Mouse (Mus musculus) midbrain, embryonic 11.5 days (tissue): Measurements from ENCODE around the gene Casp6. TPM values are rescaled to one million over a fixed set of nuclear protein-coding genes. Genes with fewer than 3 reads are reported as not detected.
A peak's percentile ranks its signal among the peaks of the same experiment; 100 is the strongest.

Source experiments
- ATAC-seq: fragments of 200-750 bp; cut with Nextera tagmentation; 2 replicates; pipeline ENCODE4 v1.8.0; 2017; ENCODE audit warnings: moderate TSS enrichment, moderate library complexity; ENCODE audit not compliant: low FRiP score
- DNase-seq: peaks from one replicate; pipeline ENCODE4 v3.0.0; 2015; ENCODE audit warnings: low spot score; ENCODE audit errors: missing footprints
- H3K27ac ChIP-seq: fragments of 300-500 bp; sonication (generic); 2 replicates; pipeline ENCODE4 v1.5.1; 2014; ENCODE audit warnings: low read depth, low read length
- H3K27me3 ChIP-seq: fragments of 300-500 bp; sonication (generic); 2 replicates; pipeline ENCODE4 v1.6.1; 2014; ENCODE audit warnings: mild to moderate bottlenecking, low read length, moderate library complexity, mixed read lengths; ENCODE audit not compliant: control insufficient read depth, insufficient read depth
- H3K36me3 ChIP-seq: fragments of 300-500 bp; sonication (generic); 2 replicates; pipeline ENCODE4 v1.6.1; 2014; ENCODE audit warnings: mild to moderate bottlenecking, low read length, moderate library complexity, mixed read lengths; ENCODE audit not compliant: control insufficient read depth, insufficient read depth
- H3K4me1 ChIP-seq: fragments of 300-500 bp; sonication (generic); 2 replicates; pipeline ENCODE4 v1.6.1; 2014; ENCODE audit warnings: low read length; ENCODE audit not compliant: control insufficient read depth, insufficient read depth
- H3K4me2 ChIP-seq: fragments of 300-500 bp; sonication (generic); 2 replicates; pipeline ENCODE4 v1.6.1; 2014; ENCODE audit warnings: mild to moderate bottlenecking, moderate library complexity
- H3K4me3 ChIP-seq: fragments of 300-500 bp; sonication (generic); 2 replicates; pipeline ENCODE4 v1.5.1; 2014; ENCODE audit warnings: low read depth, low read length
- H3K9ac ChIP-seq: fragments of 300-500 bp; sonication (generic); 2 replicates; pipeline ENCODE4 v1.6.1; 2014; ENCODE audit warnings: low read length
- H3K9me3 ChIP-seq: fragments of 300-500 bp; sonication (generic); 2 replicates; pipeline ENCODE4 v1.6.1; 2016; ENCODE audit warnings: low read length; ENCODE audit not compliant: control insufficient read depth
- WGBS: fragments of 180-500 bp; shearing (Covaris S2); extraction: QIAGEN DNeasy Blood & Tissue Kit; methylation state at CpG from one replicate; pipeline ENCODE4 v1.1.7; 2014; 5-methylcytosine and 5-hydroxymethylcytosine counted together
- polyA plus RNA-seq: library from polyadenylated mRNA; unstranded; fragments of >200 nt; fragmentation: Nextera tagmentation; extraction: Ambion mirVana; gene quantifications from 2 replicates; pipeline ENCODE4 v1.2.1, GENCODE M21; 2014

The Casp6 gene
- 63.2 and 69.8 TPM in 2 replicates for polyA plus RNA-seq

GRCm38 (mm10) chr3:129901271-129901809 is at the start of gene Casp6:
TSS of gene Casp6 (plus strand) at chr3:129901425.
- Histone ChIP-seq H3K27ac (no peak within 1 kb of the TSS), H3K4me1 (peaks cover 3% of the 10 kb centered on the region; the same call in 1 of the 2 replicates), H3K9me3 (no peaks in the 10 kb centered on the region), H3K9ac (peak within 1 kb of the TSS; percentile 61), H3K36me3 (no peaks in the 10 kb centered on the region), H3K4me3 (peak within 1 kb of the TSS; percentile 51), H3K27me3 (no peaks in the 10 kb centered on the region), H3K4me2 (peak within 1 kb of the TSS; percentile 58)
- 0% methylated on average over 34 of the region's 34 CpGs for WGBS
- peak; percentile 97 for DNase-seq
- ATAC-seq: peak; percentile 97

DNA sequence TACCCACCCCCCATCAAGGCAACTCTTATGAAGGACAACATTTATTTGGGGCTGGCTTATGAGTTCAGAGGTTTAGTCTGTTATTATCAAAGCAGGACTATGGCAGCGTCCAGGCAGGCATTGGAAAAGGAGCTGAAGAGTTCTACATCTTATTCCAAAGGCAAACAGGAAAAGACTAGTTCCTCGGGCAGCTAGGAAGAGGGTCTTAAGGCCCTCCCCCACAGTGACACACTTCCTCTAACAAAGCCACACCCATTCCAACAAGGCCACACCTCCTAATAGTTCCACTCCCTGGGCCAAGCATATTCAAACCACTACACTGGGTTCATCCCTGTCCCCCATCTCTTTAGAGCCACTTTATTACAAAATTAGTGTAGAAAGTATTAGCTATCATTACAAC is 38.6 kb upstream of the Casp6 start:
- Histone ChIP-seq H3K4me1 (no peaks in the 10 kb centered on the region), H3K9me3 (peaks cover 3% of the 10 kb centered on the region; the same call in 1 of the 2 replicates), H3K4me3 (no peak overlapping the region), H3K36me3 (no peaks in the 10 kb centered on the region), H3K27ac (no peak overlapping the region), H3K4me2 (no peak overlapping the region), H3K9ac (no peak overlapping the region), H3K27me3 (no peaks in the 10 kb centered on the region)
- ATAC-seq (no peak), DNase-seq (no peak)
- WGBS: 81% methylated on average over 2 of the region's 2 CpGs

GRCm38 (mm10) chr3:129863698-129864097 is 37.5 kb upstream of the Casp6 start:
- Histone ChIP-seq H3K4me3 (no peak overlapping the region), H3K9me3 (no peaks in the 10 kb centered on the region), H3K4me1 (no peaks in the 10 kb centered on the region), H3K36me3 (no peaks in the 10 kb centered on the region), H3K4me2 (no peak overlapping the region), H3K27me3 (no peaks in the 10 kb centered on the region), H3K27ac (no peak overlapping the region), H3K9ac (no peak overlapping the region)
- WGBS: 49% methylated on average over 14 of the region's 14 CpGs
- ATAC-seq (no peak), DNase-seq (peak; percentile 90)

DNA sequence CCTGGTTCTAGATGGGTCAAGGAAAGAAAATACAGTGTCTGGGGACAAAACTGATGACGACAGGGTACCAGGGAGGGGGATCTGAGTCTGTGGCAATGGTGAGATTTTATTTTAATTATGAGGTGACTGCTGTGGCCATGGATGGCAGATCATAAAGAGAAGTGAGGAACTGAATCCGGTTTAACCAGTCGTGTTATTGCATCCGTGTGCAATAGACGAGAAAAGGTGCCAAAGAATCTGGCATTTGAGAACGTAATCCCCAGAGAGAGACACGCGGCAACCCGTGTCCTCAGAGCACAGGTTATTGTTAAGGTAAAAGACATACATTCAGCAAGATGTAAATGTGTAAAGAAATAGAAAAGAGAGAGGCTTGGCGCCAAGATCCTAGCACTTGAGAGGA is 23.9 kb upstream of the Casp6 start:
- Histone ChIP-seq H3K4me1 (peaks cover 4% of the 10 kb centered on the region; the same call in 1 of the 2 replicates), H3K9me3 (no peaks in the 10 kb centered on the region), H3K36me3 (no peaks in the 10 kb centered on the region), H3K27me3 (no peaks in the 10 kb centered on the region), H3K4me3 (no peak overlapping the region), H3K4me2 (no peak overlapping the region), H3K9ac (no peak overlapping the region), H3K27ac (no peak overlapping the region)
- WGBS: 90% methylated on average over 10 of the region's 10 CpGs
- ATAC-seq (no peak), DNase-seq (no peak)

DNA sequence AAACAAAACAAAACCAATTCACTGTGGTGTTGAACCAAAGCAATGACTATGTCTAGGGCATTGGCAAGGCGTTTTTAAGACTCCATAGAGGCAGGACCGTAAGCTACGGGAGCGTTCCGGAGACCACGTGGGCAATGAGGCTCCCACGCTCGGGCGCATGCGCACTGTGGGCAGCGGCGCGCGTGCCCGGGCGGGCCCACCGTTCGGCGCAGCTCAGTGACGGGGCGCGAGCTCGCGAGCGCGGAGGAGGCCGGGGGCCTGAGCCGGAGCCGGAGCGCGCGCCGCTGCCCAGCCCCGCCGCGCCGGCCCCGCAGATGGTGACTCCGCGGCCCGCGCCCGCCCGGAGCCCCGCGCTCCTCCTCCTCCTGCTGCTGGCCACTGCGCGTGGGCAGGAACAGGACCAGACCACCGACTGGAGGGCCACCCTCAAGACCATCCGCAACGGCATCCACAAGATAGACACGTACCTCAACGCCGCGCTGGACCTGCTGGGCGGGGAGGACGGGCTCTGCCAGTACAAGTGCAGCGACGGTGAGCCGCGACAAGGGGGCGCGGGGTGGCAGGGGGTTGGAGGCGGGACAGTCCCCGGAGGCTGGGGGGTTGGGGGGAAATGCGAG is 22.7 kb upstream of the Casp6 start, which contains the start of gene Pla2g12a:
Gene Pla2g12a, plus strand, starts transcription at position 202 of the 617 bp plus-strand sequence.
- 1% methylated on average over 58 of the region's 66 CpGs for WGBS
- H3K9ac ChIP-seq: peak within 1 kb of the TSS; percentile 71
- ATAC-seq: peak; percentile 94

DNA sequence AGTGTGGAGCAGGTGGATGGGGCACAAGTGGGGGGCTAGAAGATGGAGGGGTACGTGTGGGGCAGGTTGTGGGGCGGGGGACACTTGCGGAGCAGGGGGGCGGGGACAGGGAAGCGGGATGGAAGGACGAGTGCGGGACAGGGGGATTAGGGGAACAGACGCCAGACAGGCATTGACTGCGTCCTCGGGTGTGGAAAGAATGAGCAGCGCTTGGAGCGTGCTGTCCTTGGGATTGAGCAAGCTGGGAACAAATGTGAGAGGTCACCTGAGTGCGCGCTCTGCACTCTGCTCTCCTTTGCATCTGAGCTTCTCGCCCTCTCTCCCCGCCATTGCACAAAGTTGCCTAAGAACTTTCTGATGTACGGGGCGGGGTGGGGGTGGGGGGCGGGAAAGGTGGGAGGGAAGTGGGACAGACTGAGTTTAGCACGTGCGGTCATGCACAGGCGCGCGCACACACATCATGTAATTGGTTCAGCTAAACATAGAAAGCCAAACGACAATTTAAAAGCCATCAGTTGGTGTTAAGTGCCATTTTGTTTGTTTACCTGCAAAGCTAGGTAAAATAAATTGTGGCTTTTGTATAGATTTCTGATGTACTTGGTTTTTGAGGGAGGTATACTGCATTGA is 22.0 kb upstream of the Casp6 start:
- Histone ChIP-seq H3K4me1 (peaks cover 4% of the 10 kb centered on the region; the same call in 1 of the 2 replicates), H3K27ac (no peak overlapping the region), H3K9me3 (no peaks in the 10 kb centered on the region), H3K36me3 (no peaks in the 10 kb centered on the region), H3K27me3 (no peaks in the 10 kb centered on the region), H3K4me3 (peak overlapping the region; percentile 68), H3K9ac (peak overlapping the region; percentile 71), H3K4me2 (peak overlapping the region; percentile 81)
- WGBS: 2% methylated on average over 25 of the region's 25 CpGs
- peak; percentile 90 for DNase-seq
- ATAC-seq: peak; percentile 78

More for the DNA sequence above, 22.7 kb upstream of the Casp6 start, which contains the start of gene Pla2g12a:
- peaks cover 4% of the 10 kb centered on the region; the same call in 1 of the 2 replicates for H3K4me1 ChIP-seq
- peak; percentile 99 for DNase-seq
- H3K4me2 ChIP-seq: peak within 1 kb of the TSS; percentile 81
- H3K36me3 ChIP-seq: no peaks in the 10 kb centered on the region
- H3K4me3 ChIP-seq: peak within 1 kb of the TSS; percentile 68
- no peaks in the 10 kb centered on the region for H3K9me3 ChIP-seq
- no peaks in the 10 kb centered on the region for H3K27me3 ChIP-seq
- H3K27ac ChIP-seq: peak within 1 kb of the TSS; percentile 67; the same call in 1 of the 2 replicates

- DNase-seq (no peak), ATAC-seq (no peak)
- peaks cover 4% of the 10 kb centered on the region; the same call in 1 of the 2 replicates for H3K4me1 ChIP-seq
- no peak overlapping the region for H3K27ac ChIP-seq
- H3K36me3 ChIP-seq: no peaks in the 10 kb centered on the region
- no peak overlapping the region for H3K9ac ChIP-seq
- no peak overlapping the region for H3K4me2 ChIP-seq
- no peaks in the 10 kb centered on the region for H3K27me3 ChIP-seq
- no peak overlapping the region for H3K4me3 ChIP-seq
- no peaks in the 10 kb centered on the region for H3K9me3 ChIP-seq
- 78% methylated on average over 2 of the region's 2 CpGs for WGBS
These were observed 21.3 kb upstream of the Casp6 start for GRCm38 (mm10) chr3:129879913-129880312.

- no peak for ATAC-seq
- Histone ChIP-seq H3K36me3 (no peaks in the 10 kb centered on the region), H3K4me3 (no peak overlapping the region), H3K4me1 (peaks cover 4% of the 10 kb centered on the region; the same call in 1 of the 2 replicates), H3K9me3 (no peaks in the 10 kb centered on the region), H3K9ac (no peak overlapping the region), H3K27me3 (no peaks in the 10 kb centered on the region), H3K27ac (no peak overlapping the region), H3K4me2 (no peak overlapping the region)
- WGBS: 85% methylated on average over 8 of the region's 8 CpGs
- DNase-seq: no peak
These were observed 20.2 kb upstream of the Casp6 start for GRCm38 (mm10) chr3:129880925-129881593.
